In genomic region chr2:168016951-168017391, GRCm38 (mm10) we compare ENCODE assay signal across 8 mouse cellular contexts. TPM values are rescaled to one million over a fixed set of nuclear protein-coding genes. Genes with fewer than 3 reads are reported as not detected.
A peak's percentile ranks its signal among the peaks of the same experiment; 100 is the strongest.
DNase-seq lines count a peak whose midpoint lies in the region; ATAC-seq and TF ChIP-seq lines count a peak whose summit lies in the region.

No protein-coding gene starts in this region.

- no peaks in the 10 kb centered on the region; the same call in 1 of the 2 replicates for H3K4me1 ChIP-seq in forebrain, postnatal 0 days (ENCODE audit: insufficient read depth)
- H3K4me1 ChIP-seq in forebrain, embryonic 13.5 days = no peaks in the 10 kb centered on the region

- no peaks in the 10 kb centered on the region for H3K9me3 ChIP-seq in forebrain, postnatal 0 days (ENCODE audit: low read length)
- H3K9me3 ChIP-seq in forebrain, embryonic 13.5 days (replicated peaks) = no peaks in the 10 kb centered on the region

- 12% methylated on average over 5 of the region's 5 CpGs for whole genome bisulfite sequencing in forebrain, postnatal 0 days
- 21% methylated on average over 5 of the region's 5 CpGs for WGBS in forebrain, embryonic 13.5 days

- intact Hi-C loops in heart, postnatal 36 days (cut with DNase I) = loop anchor here (2.0 kb wide), 2 partner anchors 32 to 332 kb away; no protein-coding TSS in a partner anchor

- no peaks in the 10 kb centered on the region for H3K36me3 ChIP-seq in forebrain, postnatal 0 days (ENCODE audit: insufficient read depth)
- H3K36me3 ChIP-seq in forebrain, embryonic 13.5 days (ENCODE audit: poor library complexity, severe bottlenecking) = no peaks in the 10 kb centered on the region

- peak; percentile 25; the same call in 1 of the 2 replicates for ATAC-seq in forebrain, postnatal 0 days
- ATAC-seq in forebrain, embryonic 13.5 days = no peak
- ATAC-seq in megakaryocyte progenitor cell, adult 5-6 weeks (replicated peaks; ENCODE audit: poor library complexity) = peak; percentile 85

- no peaks in the 10 kb centered on the region for H3K27me3 ChIP-seq in forebrain, postnatal 0 days (ENCODE audit: insufficient read depth, low read length)
- no peaks in the 10 kb centered on the region for H3K27me3 ChIP-seq in forebrain, embryonic 13.5 days

- no peak overlapping the region for H3K9ac ChIP-seq in forebrain, postnatal 0 days
- no peak overlapping the region for H3K9ac ChIP-seq in forebrain, embryonic 13.5 days

- no peak overlapping the region for H3K4me3 ChIP-seq in forebrain, postnatal 0 days (ENCODE audit: low read depth, low read length)
- no peak overlapping the region for H3K4me3 ChIP-seq in forebrain, embryonic 13.5 days

- TF ChIP-seq CTCF in forebrain, postnatal 0 days (IDR thresholded peaks at IDR 0.05; ENCODE audit: low read depth) = peak; percentile 89

- no peak overlapping the region for H3K27ac ChIP-seq in forebrain, postnatal 0 days (ENCODE audit: low read depth, low read length)
- no peak overlapping the region for H3K27ac ChIP-seq in forebrain, embryonic 13.5 days

- no peak overlapping the region for H3K4me2 ChIP-seq in forebrain, postnatal 0 days (ENCODE audit: low read depth)
- no peak overlapping the region for H3K4me2 ChIP-seq in forebrain, embryonic 13.5 days

- peak; percentile 69 for DNase-seq in forebrain, postnatal 0 days
- peak; percentile 55 to 88 for DNase-seq in adrenal gland, adult (ENCODE audit: inconsistent age in 2 of 2, low spot score in 1 of 2)
- DNase-seq in embryo, embryonic 10 days (ENCODE audit: low spot score) = peak; percentile 67
- DNase-seq in heart, postnatal 36 days = peak; percentile 81 to 90
- DNase-seq in layer of hippocampus, postnatal 10 days (ENCODE audit: low spot score in 2 of 2) = peak; percentile 82 to 86
- peak; percentile 60 to 88 for DNase-seq in spleen, postnatal 4 days (ENCODE audit: low spot score in 2 of 2)

RNA-seq across cellular contexts. Expression of gene Ripor3, which starts 6.6 kb away (rescaled TPM):
- 0.29 and 0.69 TPM in 2 replicates for total RNA-seq in forebrain, postnatal 0 days (2014; rRNA removed)
- polyA plus RNA-seq in forebrain, postnatal 0 days (2015; fragmentation: Nextera tagmentation; extraction: Ambion mirVana) = 0.19 and 0.39 TPM in 2 replicates
- polyA plus RNA-seq in forebrain, embryonic 13.5 days (2015; fragmentation: Nextera tagmentation; extraction: Ambion mirVana) = 0.19 TPM in 2 replicates
- under 1 TPM; 0.36 to 0.79 TPM for total RNA-seq in heart, postnatal 36 days (2021)
- total RNA-seq in layer of hippocampus, postnatal 10 days (2021) = under 1 TPM; 0.43 to 0.62 TPM
- total RNA-seq in megakaryocyte progenitor cell, adult 5-6 weeks (2015) = not detected in 2 replicates
- total RNA-seq in megakaryocyte progenitor cell, adult 5-6 weeks (2017) = not detected in 2 replicates
